Mouse (Mus musculus) 416B (cell line): ENCODE data around the gene Hist2h4.
"Not testable (repeated sequence)": the region's sequence is repeated elsewhere in the genome, so short reads cannot be mapped to it uniquely, and the experiment has no call there.

Source experiments
- DNase-seq: peaks from one replicate; pipeline ENCODE4 v3.0.0; 2011; ENCODE audit warnings: low read depth

The Hist2h4 gene

GRCm38 (mm10) chr3:96245003-96245886 is 17.9 kb downstream of the Hist2h4 start, which contains the start of gene Hist2h2aa1:
Gene Hist2h2aa1, plus strand, starts transcription at chr3:96245497.
- peak; percentile 92 for DNase-seq

GRCm38 (mm10) chr3:96243921-96244572 is 19.1 kb downstream of the Hist2h4 start:
- DNase-seq, result peak; percentile 55

- DNase-seq, result no peak
Observed at GRCm38 (mm10) chr3:96240799-96241197, 22.3 kb downstream of the Hist2h4 start.

- DNase-seq, result peak; percentile 89
Observed at GRCm38 (mm10) chr3:96239949-96240798, 22.9 kb downstream of the Hist2h4 start, which contains the start of gene Hist2h2aa2. Gene Hist2h2aa2, minus strand, starts transcription at chr3:96240276.

DNA sequence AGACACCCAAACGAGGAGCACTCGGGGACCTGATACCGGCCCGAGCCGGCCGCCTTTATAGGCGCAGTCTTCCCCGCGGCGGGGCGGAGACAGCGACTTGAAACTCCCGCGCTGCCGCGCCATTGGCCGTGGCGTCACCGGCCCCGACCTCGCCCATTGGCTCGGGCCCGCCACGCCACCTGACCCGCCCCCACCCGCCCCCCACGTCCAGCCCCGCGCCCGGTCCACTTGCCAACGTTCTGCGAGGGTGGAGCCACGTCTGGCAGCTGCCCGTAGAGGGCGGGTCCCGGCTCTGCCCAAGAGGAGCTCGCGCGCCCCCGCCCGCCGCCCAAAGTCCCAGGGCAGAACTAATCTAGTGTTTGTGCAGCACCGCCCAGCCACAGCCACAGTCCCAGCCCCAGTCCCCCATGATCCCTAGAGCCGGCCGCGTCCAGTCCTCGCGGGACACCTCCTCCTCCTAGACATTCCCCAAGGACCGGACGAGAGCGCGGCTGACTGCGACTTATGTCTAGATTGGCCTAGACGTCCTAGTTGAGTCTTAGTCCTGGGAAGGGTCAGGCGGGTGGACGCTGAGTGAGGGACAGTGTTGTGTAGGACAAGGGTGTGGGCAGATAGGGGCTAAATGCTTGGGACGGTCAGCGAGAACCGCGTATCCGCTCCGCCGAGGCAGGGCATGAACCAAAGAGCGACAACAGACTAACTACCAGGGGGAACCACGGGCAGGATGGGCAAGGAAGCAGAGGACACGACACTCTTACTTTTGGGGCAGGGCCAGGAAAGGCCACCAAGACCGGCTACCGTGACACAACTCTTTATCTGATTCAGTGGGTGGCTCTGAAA is 23.9 kb downstream of the Hist2h4 start, which contains the start of gene Hist2h3c2:
Gene Hist2h3c2, minus strand, starts transcription at position 174 of the 840 bp plus-strand sequence.
- not testable (repeated sequence) for DNase-seq

GRCm38 (mm10) chr3:96237904-96238511 is 25.1 kb downstream of the Hist2h4 start:
- peak; percentile 88 for DNase-seq

DNA sequence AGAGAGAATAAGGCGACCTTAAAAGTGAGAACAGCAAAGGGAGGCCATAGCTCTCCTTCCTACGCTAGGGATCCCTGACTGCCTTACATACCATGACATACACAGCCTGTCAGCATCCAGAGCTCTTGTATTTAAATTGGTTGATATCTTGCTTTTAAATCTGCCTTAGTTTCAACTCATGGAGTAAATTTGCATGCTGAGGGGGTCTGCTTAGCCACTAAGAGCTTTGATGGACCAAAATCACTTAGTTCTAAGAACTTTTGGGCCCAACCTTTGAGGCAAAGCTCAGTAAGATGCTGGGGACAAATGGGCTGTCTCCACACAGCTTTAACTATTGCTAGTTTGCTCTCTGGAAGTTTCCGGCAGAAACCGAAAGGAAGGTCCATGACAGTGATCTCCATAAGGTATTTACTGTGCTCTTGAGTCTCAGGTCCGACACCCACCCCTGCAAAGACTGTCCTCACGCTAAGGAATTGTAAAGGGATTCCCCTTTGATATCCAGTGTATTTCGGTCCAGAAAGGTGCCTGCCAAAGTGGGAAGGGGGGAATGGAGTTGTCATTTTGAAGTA is 25.7 kb downstream of the Hist2h4 start:
- peak; percentile 78 for DNase-seq

DNA sequence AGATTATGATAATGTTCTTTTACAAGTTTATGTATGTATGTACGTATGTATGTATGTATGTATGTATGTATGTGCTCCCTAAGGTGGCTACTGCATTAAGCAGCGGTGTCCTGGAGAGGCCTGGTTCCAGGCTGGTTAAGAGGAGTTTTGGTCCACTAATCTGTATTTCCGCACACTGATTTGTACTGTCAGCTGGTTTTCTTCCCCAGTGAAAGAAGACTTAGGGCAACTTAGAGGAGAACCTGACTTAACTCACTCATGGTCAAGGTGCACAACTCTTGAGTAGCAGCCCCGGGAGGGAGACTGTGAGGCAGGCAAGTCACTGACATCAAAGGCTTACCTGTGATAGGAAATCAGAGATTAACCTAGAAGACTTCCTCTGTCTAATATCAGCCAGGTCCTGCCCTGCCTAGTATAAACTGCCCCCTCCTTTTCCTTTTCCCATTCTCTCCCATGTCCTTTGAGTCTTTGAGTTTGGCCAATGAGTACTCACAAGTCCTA is 26.2 kb downstream of the Hist2h4 start:
- DNase-seq, result no peak

DNA sequence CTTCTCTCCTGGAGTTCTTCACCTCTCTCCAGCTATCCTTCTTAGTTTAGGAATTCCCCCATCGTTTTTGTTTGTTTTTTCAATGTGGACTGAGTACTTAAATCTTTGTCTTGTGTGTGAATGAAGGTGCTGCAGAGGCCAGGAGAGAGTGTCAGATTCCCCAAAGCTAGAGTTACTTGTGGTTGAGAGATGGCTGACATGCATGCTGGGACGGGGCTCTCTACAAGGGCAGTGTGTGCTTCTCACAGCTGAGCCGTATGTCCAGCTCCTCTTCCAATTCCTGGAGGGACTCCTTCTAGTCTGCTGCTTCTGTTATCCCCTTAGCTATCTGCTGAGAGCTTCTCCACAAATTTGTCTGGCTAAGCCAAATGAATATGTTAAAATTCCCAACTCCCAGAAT is 27.3 kb downstream of the Hist2h4 start:
- no peak for DNase-seq

DNA sequence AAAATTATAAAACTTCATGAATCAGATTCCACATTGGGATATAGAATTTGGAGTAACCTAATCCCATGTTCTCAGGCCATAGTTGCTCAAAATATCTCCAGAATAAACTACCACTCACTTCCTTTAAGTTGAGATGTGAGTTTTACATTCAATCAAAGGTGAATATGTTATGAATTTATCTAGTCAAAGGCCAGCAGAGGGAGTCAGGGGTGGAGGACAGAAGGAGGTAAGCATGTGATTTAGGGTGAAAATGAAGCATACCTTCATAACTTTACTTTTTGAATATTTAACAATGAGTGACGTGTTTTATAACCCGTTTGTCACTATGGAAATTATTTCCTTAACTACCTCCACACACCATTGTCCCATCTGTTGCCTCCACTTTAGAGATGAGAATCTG is 28.2 kb downstream of the Hist2h4 start:
- peak; percentile 48 for DNase-seq

DNA sequence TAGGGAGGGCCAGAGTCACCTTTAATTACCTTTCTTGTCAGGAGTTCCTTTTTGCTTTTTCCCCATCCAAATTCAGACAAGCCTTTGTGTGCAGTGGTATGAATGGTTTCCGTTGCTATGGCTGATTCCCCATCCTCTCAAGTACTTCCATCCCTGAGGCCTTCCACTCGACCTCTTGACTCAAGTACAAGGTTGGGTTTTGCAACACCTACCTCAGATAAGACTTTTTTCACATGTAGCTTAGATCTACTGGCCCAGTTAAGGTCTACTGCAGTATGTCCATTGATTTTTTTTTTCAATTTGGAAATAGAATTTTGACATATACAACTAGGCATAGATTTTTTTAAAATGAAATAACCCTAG is 31.4 kb downstream of the Hist2h4 start:
- DNase-seq, result no peak

GRCm38 (mm10) chr3:96230910-96231757 is 32.0 kb downstream of the Hist2h4 start:
- DNase-seq, result no peak

GRCm38 (mm10) chr3:96230404-96230803 is 32.7 kb downstream of the Hist2h4 start:
- DNase-seq, result no peak

DNA sequence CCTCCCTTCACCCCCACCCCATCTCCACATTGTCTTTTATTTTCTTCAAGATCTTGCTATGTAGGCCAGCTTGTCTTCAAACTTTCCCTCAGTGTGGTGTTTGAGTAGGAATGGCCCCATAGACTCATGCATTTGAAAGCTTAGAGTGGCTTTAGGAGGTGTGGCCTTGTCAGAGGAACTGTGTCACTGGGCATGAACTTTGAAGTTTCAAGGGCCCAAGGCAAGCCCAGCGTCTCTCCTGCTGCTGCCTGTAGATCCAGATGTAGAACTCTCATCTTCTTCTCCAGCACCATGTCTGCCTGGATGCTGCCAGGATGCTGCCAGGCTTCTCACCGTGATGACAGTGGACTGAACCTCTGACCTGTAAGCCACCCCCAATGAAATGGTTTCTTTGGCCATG is 34.3 kb downstream of the Hist2h4 start:
- no peak for DNase-seq

GRCm38 (mm10) chr3:96226695-96227648 is 36.1 kb downstream of the Hist2h4 start:
- DNase-seq, result peak; percentile 89

- no peak for DNase-seq
Observed at GRCm38 (mm10) chr3:96225421-96225820, 37.7 kb downstream of the Hist2h4 start.

GRCm38 (mm10) chr3:96222774-96223173 is 40.3 kb downstream of the Hist2h4 start:
- no peak for DNase-seq

DNA sequence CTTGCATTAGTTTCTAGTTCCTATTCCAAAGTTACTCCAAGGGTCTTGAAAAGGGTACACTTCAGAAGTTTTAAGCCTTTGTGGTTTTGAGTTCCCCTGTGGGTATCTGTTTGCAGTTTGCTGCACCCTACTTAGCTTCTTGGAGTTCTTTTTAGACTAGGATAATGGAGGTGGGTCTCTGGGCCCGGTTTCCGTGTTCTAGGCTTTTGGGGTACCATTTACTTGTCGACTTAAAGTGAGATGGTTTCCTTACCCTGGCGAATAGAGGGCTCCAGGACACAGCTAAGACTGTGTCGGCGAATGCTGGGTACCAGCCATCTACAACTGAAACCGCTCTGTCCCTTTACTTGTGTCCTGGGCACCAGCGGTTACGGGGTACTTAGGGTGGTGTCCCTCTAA is 41.5 kb downstream of the Hist2h4 start:
- no peak for DNase-seq
